Mouse (Mus musculus): ENCODE measurements around the gene Hhex. TPM values are rescaled to one million over a fixed set of nuclear protein-coding genes. Genes with fewer than 3 reads are reported as not detected.

Gene Hhex
- 4.1 and 6.4 TPM in 2 replicates for polyA plus RNA-seq (2012; rRNA removed)

GRCm38 (mm10) chr19:37434263-37434951 is at the start of gene Hhex:
Hhex (plus strand) TSS chr19:37434810.

Other genes starting within 250 kb of the Hhex start
- gene March5, start 227.3 kb upstream of the Hhex start, polyA plus RNA-seq (2012; rRNA removed) = 10.5 and 20.2 TPM in 2 replicates
- gene Cpeb3, start 226.2 kb upstream of the Hhex start, polyA plus RNA-seq (2012; rRNA removed) = 4.4 and 5.6 TPM in 2 replicates
- 8.1 and 9.7 TPM in 2 replicates for gene Ide, start 97.0 kb upstream of the Hhex start, polyA plus RNA-seq (2012; rRNA removed)
- gene Kif11, start 58.4 kb upstream of the Hhex start, polyA plus RNA-seq (2012; rRNA removed) = 0.17 and 0.37 TPM in 2 replicates
- gene Exoc6, start 115.6 kb downstream of the Hhex start, polyA plus RNA-seq (2012; rRNA removed) = 1.1 and 1.4 TPM in 2 replicates

Measured in stomach, adult 2 months (tissue).